Mouse (Mus musculus) adrenal gland, postnatal 36 days (tissue): ENCODE results near the gene Ccdc42. TPM values are rescaled to one million over a fixed set of nuclear protein-coding genes. Genes with fewer than 3 reads are reported as not detected.

Source experiments
- DNase-seq, 2 experiments: peaks; one replicate each; pipeline ENCODE4 v3.0.0; 2021; ENCODE audit warnings: mixed read lengths in 1 of 2
- long read RNA-seq, 2 experiments: library from polyadenylated mRNA; stranded (forward); transcript quantifications; one replicate each; pipeline ENCODE4 v2.0.0; 2021; ENCODE audit warnings: borderline sequencing depth in 2 of 2
- total RNA-seq, 2 experiments: library from RNA; stranded (reverse); gene quantifications; 2 replicates each; pipeline ENCODE4 v1.2.3; 2021

The Ccdc42 gene
- total RNA-seq, result not detected
- long read RNA-seq, experiment 1, result 0 reads
- long read RNA-seq, experiment 2, result 0 reads

DNA sequence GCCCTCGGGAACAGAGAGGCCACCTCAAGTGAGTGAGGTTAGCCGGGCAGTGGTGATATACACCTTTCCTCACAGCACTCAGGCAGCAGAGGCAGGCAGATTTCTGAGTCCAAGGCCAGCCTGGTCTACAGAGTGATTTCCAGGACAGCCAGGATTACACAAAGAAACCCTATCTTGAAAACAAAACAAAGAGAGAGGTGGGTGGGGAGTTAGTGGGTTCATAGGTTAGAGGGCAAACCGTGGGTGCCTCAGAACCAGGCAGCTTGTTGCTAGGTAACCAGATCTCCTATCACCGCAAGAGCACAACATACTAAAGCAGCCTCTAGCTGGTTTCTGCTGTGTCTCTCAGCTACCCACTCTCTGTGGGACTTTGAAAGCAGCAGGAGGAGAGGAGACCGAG, at the start of gene Ccdc42:
Gene Ccdc42 (plus strand): TSS at position 301 of the 400 bp plus-strand sequence.
- no peak for DNase-seq

DNA sequence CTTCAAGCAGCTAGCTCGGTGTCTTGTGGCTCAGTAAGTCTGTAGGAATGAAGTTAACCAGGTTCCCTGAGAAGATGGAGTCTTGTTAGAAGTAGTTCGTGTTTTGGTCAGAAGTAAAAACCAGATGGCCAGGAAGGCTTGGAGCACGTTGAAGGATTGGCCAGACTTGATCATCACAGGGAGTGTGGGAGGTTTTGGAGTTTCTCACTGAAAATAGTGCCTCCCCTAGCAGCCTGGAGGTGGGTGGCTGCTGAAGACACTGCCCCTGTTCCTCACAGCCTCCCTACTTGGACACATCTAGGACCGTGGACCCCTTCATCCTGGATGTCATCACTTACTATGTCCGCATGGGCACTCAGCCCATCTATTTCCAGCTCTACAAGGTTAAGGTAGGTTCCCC, 47.2 kb upstream of the Ccdc42 start:
- no peak for DNase-seq

DNA sequence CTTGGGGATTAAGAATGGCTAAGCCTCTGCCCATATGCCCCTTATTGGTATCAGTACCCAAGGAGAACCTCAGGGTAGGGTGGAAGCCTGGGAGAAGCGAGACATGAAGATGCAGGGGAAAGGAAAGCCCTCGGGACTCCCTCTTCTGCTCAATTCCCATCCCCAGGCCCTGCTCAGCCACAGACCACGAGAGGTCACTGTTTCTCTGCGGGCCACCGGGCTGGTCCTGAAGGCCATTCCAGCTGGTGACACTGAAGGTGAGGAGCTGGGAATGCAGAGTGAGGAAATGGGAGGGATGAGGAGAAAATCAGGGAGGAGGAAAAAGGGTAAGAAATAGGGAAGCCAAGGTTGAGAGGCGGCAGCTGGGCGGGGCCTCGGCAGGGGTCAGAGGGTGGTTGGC, 42.3 kb upstream of the Ccdc42 start:
- DNase-seq, result peak; percentile 27 to 47

DNA sequence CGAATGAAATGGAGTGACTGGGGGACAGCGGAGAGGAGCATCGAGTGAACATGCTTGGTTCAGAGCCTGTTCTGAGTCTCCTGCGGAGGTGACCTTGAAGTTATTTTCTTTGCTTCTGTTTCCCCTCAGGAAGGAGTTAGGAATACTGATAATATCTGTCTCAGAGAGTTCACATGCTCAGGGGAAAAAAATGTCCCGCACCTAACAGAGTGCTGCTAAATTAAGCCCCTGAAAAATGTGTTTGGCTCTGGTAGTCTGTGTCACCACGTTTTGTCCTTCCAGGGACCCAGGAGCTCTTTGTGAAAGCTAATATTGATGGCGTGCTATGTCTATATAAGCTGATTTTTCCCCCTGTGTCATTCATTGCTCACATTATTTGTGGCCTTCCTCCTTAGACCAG, 41.6 kb upstream of the Ccdc42 start:
- DNase-seq, result no peak

DNA sequence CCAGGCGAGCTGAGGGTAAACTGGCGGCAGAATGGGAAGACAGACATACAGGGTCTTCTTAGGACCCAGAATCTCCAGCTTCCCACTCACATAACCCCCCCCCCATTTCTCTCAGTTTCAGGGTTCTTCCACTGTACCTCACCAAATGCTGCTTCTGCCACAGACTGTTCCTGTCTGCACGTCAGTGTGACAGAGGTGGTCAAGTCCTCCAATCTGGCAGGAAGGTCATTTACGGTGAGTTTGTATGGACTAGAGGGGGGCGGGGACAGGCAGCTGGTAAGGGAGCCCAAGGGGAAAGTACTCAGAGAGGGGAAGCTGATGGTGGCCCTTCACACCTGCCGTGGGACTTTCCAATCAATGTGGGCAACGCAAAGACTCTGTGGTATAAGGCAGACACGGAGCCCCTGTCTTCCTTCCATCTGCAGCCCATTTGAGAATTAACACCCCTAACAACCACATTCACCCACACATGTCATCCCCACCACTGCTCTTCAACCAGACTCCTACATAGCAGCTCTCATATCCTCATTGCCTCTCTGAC, 41.1 kb upstream of the Ccdc42 start:
- no peak for DNase-seq

DNA sequence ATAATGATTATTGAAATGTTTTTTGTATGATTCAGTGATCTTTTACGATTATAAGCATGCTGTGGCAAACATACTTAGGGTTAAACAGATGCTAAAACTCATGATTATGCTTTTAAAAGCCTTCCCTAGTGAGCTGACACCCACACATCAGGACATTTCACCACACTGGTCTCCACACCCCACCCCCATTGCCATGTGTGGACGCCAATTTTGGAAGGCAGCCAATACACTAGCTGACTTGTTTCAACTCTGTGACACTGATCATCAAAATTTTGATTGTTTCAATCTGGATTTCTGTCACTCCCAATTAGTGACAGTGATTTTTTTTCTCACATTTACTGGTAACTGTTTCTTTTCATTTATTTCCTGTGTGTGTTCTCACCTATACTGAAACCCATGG, 39.3 kb upstream of the Ccdc42 start:
- DNase-seq, result no peak

DNA sequence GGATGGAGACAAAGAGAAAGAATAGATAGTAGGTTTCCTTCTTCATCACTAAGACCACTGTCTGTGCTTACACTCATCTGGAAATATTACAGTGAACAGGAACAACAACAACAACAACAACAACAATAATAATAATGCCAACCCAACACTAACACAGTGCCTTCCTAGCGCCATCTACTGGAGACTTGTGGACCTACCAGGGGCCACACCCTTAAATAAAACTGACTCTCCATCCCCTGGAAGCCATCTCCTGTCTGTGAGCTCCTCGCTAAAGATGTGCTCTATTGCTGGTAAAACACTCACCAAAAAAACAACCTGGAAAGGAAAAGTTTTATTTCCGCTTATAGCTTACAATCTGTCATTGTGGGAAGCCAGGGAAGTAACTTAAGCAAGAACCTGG, 37.2 kb upstream of the Ccdc42 start:
- no peak for DNase-seq

DNA sequence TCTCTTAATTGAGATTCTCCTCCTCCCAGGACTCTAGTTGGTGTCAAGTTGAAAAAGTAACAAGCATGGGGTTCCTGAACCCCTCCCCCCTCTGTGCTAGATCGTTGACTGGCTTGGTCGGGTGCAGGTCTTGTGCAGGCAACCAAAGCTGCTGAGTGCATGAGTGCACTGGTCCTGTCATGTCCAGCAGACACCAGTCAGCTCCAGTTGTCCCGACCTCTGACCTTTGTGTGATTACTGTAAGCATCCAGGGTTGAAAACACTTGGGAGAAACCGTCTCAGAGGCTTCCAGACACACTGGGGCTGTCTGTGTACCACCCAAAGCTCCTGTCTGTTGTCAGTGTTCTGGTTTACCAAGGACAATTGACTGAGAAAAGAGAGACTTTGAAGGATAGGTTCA, 36.5 kb upstream of the Ccdc42 start:
- no peak for DNase-seq

DNA sequence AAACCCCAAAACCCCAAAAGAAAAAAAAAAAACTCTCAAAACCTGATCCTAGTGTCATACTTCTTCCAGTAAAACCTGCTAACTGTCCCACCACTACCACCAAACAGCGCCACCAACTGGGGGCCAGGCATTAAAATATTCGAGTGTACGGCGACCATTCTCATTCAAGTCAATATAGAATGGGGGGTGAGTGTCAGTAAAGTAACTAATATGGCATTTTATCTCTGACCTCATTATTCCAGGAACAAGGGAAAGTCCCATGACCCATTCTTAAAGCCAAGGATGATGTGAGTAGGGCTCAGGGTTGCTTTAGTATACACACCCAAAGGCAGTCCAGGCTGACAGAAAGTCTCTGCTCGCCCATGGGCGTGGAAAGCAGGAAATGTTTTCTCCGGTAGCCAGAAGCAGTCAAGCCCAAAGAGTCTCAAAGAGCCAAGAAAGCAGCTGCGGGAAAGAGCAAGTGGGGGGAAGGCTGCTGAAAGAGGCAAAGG, 32.8 kb upstream of the Ccdc42 start:
- peak; percentile 56 to 71 for DNase-seq

DNA sequence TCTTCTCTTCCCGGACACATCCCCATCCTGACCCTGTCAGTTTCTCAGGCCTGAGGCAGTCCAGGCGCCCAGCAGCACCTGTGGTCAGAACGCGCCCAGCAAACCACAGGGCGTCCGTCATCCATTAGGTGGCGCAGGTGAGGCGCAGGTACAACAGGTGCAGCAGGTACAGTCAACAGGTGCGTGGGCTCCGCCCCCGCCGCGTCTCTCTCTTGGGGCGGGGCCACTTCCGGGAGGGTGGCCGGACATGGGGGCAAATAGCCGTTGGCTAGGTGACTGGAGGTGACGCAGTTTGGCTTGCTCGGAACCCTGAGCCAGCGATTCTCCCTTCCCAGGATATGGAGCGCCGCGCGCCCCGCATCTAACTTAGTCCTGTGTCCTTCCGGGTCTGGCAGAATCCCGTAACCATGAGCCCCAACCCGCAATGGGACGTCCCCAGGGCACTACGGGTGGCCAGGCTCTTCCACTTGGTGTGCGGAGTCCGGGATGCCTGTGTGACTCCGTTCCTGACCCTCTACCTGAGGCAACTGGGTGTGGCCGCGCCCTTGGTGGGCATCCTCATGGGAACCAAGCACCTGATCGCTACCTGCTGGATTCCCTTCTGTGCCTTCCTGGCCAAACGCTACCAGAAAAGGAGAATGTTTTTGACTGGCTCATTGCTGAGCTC, 30.8 kb upstream of the Ccdc42 start, which contains the start of gene Mfsd6l:
Gene Mfsd6l (plus strand): TSS at position 269 of the 667 bp plus-strand sequence.
- no peak for DNase-seq

DNA sequence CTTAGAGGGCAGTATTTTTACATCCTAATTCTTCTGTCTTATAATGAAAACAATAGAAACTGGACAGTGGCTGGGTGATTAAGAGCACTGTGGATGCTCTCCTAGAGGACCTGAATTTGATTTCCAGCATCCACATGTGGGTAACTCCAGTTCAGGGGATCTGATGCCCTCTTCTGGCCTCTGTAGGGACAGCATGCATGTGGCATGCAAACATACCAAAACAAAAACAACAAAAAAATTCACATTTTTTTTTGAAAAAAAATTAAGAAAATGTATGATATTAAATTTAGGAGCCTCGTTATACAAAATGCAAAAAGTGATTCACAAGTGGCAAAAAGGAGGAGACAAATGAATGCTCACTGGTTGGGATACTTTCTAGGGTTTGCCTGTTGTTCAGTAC, 27.3 kb upstream of the Ccdc42 start:
- DNase-seq, result no peak

DNA sequence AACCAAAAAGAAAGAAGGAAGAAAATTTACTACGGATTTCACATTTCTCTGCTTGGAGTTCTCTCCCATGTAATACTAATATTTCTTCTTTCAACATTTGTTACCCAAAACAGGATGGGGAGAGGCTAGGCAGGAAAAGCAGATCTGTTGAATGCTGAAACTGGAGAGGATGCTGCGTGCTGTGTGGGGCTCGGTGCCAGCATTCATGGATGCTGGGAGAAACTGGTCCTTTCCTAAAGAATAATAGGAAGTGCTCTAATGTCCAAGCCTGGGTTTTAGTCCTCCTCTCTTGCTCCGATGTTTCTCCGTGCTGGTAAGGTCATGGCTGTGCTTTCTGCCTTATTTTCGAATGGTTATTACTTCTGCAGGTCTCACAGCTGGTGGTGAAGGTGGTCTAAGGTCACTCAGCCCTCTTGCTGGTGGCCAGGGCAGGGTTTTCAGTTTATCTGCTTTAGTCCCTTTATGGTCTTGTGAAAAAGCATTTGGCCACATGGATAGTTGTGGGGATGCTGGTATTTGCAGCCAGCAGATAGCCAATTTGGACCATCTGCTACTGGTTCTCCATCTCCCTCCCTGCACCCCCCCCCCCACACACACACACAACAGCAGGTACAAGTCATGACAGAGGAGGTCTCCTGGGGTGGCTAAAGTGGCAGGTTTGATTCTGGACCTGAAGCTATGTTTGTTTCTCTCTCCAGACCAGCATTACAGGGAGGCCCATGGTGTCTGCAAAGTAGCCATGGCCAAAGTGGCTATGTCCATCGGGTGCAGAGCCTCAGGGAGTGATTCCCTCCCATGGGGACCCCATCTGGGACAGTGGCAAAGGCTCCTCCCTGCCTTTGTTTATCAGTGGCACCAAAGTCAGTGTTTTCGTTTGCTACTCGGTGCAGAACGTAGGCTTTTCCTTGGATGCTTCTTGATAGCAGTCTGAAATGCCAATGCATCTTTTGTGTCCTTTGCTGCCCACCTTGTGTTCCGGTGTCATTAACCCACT, 24.6 kb upstream of the Ccdc42 start:
- DNase-seq, result no peak

DNA sequence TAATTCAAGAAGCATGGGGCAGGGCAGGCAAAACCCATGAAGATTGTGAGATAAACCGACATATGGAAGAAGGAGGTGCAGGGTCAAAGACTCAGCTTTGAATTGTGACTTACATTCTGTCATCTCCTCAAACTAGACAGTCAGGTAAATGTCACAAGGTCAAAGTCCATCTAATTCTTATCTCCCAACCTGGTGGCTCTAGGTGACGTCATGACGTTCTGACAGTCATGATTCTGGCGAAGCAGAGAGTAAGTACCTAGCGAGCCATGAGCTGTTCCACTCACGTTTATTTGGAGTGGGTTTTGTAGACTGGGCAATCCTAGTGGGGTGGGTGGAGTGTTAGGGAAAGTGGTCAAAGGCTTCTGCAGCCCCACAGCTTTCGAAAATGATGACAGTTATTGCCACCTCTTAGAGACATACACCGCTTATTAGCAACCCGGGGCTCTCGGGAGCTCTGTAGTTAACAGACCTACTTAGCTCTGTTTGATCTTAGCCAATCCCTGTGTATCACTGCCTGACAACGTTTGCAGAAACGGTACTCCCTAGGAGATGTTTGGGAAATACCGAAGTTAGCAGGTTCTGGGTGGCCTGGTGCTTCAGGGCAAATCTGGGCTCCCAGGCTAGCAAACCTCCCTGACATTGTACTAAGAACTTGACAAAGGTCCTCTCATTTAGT, 22.3 kb upstream of the Ccdc42 start:
- DNase-seq, result no peak

DNA sequence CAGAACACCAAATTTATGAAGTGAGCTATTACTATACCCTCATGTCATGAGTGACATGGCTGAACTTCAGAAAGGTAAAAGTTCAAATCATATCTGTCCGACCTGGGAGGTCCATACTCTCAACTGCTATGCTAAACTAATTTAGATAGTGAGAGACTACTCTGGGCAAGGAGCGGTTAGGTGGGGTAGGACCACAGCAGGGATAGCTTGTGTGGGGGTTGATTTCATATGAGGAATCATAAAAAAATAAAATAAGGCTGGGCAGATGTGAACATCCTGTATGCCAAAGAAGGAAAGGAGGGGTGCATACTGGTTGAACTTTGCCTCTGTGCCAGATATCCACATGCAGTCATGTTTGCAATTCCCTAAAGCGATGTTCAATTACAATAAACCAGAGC, 21.8 kb upstream of the Ccdc42 start:
- DNase-seq, result no peak

DNA sequence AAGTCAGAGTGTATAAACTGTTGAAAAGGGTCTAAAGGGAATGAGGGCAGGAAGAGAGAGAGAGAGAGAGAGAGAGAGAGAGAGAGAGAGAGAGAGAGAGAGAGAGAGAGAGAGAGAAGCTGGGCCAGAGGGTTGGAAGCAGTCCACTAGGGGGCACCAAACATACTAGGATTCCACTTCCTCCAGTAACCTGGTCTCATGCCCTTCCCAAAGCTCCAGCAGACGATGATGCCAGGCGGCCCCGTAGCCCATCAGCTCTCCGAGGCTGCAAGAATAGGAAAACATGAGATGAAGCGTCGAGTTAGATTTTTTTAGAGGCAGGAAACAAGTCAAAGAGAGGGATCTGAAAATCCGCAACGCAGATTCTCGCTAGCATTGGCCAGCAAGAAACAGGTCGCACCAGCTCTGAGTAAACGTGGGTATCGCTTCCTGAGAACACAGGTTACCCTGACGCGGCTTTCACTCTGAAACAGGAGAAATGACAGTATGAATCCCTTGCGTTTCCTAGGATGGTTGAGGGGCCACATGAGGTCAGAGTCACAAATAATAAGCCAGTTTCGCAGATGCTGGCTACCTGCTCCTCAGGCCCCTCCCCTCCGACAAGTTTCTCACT, 20.3 kb upstream of the Ccdc42 start:
- DNase-seq, result peak; percentile 51 to 80

DNA sequence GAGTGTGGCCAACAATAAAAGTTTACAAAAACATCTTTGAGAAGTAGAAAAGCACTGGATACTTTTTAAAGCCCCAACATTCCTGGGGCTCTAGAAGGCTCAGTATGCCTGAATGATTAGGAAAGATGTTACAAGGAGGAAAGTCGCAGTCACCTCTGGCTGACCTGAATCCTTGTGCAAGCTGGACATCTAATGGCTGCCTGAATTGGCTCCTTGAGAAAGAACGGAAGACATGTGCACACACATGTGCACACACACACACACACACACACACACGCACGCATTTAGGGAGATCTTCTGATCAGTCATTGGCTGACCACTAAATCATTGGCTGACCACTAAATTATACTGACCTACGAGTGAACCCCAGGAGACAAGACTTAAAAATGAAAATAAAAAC, 16.0 kb upstream of the Ccdc42 start:
- no peak for DNase-seq

DNA sequence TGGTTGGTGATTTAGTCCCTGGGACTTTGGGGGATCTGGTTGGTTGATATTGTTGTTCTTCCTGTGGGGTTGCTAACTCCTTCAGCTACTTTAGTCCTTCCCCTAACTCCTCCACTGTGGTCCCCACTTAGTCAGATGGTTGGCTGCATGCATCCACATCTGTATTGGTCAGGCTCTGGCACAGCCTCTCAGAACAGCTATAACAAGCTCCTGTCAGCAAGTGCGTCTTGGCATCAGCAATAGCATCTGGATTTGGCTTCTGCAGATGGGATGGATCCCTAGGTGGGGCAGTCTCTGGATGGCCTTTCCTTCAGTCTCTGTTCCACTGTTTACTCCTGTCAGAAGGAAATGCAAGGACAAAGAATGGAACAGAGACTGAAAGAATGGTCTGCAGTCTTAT, 9.7 kb upstream of the Ccdc42 start:
- no peak for DNase-seq

DNA sequence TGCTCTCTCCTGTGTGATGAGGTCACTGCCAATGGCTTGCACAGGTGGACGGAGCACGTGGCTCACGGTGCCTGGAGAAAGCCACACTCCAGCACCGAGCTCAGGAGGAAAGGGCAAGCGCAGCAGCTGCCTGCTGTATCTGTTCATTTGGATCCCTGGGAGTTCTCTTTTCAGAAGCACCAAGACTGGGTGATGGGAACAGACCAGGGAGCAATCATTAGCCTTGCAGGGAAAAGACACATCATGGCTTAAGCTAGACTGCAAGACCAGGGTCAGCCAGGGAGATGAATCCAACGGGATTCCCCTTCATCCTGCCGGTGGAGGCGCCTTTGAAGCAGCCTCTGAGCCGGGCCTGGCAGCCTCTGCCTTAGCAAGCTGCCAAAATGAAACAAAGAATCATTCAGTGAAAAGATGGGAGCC, 7.3 kb upstream of the Ccdc42 start:
- DNase-seq, result no peak

DNA sequence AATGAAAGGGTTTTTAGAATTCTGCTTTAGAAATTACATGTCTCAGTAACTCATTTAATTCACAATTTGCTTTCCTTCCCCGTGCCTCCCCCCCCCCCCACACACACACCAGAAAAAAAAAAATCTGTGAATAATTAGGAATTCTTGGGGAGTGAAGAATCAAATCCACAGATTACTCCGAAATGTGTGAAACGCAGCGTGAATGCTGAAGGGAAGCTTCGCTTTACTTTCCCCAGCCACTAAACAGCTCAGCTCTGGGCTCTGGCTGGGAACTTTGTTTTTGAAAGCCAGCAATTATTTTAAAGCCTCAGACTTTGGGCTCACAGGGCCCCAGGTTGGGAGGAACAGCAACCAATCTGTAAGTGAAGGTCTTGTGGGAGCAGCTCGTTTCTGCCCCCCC, 6.3 kb upstream of the Ccdc42 start:
- DNase-seq, result no peak

DNA sequence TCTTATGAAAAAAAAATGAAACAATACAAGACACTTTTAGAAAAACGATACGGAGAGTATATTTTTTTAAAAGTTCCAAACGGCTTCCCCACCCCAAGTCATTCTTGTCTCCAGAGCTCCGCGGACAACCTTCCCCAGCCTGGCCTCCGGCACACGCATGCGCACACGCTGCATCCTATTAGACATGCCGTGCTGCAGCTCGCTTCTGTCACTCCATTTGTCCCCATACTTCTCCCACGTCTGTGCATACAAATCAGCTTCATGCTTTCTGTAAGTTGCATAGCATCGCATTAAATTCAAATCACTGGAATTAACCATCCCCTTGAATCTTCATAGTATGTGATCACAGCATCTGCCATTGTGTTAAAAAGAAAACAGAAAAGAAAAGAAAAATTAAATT, 3.6 kb upstream of the Ccdc42 start:
- no peak for DNase-seq

DNA sequence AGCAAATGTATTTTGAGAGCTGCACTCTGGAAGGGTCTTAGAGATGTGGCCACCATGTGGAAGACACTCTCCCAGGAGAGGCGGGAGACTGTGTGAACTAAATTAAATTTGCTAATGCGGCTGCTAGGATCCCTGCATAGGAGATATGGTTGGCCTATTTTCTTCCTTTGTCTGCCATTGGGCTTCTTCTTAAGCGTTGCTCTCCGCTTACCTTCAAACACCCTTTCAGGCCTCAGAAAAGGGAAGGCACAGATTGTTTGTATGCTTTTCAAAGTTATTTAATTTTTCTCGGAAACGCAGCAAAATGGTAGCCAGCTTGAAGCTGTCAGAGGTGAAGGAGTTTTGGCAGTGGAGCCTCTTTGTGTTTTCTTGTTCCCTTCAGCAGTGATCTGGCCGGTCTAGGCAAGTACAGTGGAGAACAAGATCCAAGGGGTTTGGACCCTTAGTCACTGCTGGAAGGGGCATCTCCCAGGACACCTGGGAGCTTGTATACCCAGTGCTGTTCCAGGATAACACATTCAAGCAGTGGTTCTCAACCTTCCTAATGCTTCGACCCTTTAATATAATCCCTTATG, 2.8 kb upstream of the Ccdc42 start:
- DNase-seq, result no peak
